Mouse (Mus musculus): Measurements from ENCODE around the gene Abcg5. TPM values are rescaled to one million over a fixed set of nuclear protein-coding genes. Genes with fewer than 3 reads are reported as not detected.

Abcg5 gene
- polyA plus RNA-seq, 1 experiment from 2014 or later, result 0.52 TPM

DNA sequence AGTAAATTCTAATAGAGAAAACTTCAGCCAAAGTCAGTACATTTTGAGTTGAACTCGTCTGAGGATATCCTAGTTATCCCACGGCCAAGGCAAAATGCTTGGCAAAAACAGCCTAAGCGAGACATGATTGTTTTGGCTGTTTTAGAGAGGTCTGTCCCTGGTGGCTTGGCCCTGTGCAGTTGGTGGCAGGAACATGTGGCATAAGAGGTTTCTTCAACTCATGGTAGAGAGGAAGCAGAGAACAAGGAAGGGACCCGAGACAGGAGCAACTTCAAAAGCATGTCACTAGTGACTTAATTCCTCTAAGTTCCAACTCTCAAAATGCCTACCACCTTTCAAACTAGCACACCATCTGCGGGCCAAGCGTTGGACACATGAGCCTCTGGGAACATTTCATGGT is 62.2 kb downstream of the Abcg5 start:
- 90% methylated on average over 6 of the region's 6 CpGs for WGBS
- H3K4me3 ChIP-seq (ENCODE audit: low read depth, low read length), result no peak overlapping the region
- H3K4me1 ChIP-seq (ENCODE audit: control insufficient read depth, insufficient read depth, low read length), result no peaks in the 10 kb centered on the region
- H3K27me3 ChIP-seq (ENCODE audit: control insufficient read depth, insufficient read depth, low read length), result no peaks in the 10 kb centered on the region
- DNase-seq (ENCODE audit: low spot score), result no peak
- H3K36me3 ChIP-seq (ENCODE audit: control insufficient read depth, insufficient read depth, low read length), result no peaks in the 10 kb centered on the region
- H3K9ac ChIP-seq (ENCODE audit: low read length), result no peak overlapping the region
- H3K9me3 ChIP-seq (ENCODE audit: control insufficient read depth, low read length), result no peaks in the 10 kb centered on the region
- no peak for ATAC-seq (ENCODE audit: insufficient read depth, low FRiP score, low TSS enrichment)
- no peak overlapping the region for H3K4me2 ChIP-seq (ENCODE audit: low read depth)
- H3K27ac ChIP-seq (ENCODE audit: low read depth, low read length), result no peak overlapping the region

DNA sequence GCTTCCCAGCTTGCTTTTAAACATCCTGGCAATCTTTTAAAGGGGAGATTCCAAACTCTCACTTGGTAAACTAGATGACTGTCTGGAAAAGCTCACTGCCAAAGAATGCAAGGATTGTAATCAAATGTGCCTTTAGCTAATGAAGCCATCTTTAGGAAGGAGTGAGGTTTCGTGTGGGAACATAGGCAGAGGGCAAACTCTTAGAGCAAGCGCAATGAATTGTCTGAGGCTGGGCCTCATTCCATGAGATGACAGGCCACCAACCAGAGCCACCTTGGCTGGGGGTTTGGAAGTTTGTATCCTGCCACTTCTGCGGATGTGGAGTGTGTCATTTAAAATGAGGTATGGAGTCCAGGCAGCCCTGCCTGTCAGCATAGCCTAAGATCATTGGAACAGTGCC is 62.7 kb downstream of the Abcg5 start:
- DNase-seq (ENCODE audit: low spot score) (no peak), ATAC-seq (ENCODE audit: insufficient read depth, low FRiP score, low TSS enrichment) (no peak)
- H3K4me3 ChIP-seq (ENCODE audit: low read depth, low read length), result no peak overlapping the region
- no peak overlapping the region for H3K27ac ChIP-seq (ENCODE audit: low read depth, low read length)
- H3K36me3 ChIP-seq (ENCODE audit: control insufficient read depth, insufficient read depth, low read length), result no peaks in the 10 kb centered on the region
- no peaks in the 10 kb centered on the region for H3K27me3 ChIP-seq (ENCODE audit: control insufficient read depth, insufficient read depth, low read length)
- no peaks in the 10 kb centered on the region for H3K9me3 ChIP-seq (ENCODE audit: control insufficient read depth, low read length)
- no peak overlapping the region for H3K4me2 ChIP-seq (ENCODE audit: low read depth)
- H3K4me1 ChIP-seq (ENCODE audit: control insufficient read depth, insufficient read depth, low read length), result no peaks in the 10 kb centered on the region
- WGBS, result 91% methylated on average over 3 of the region's 3 CpGs
- H3K9ac ChIP-seq (ENCODE audit: low read length), result no peak overlapping the region

DNA sequence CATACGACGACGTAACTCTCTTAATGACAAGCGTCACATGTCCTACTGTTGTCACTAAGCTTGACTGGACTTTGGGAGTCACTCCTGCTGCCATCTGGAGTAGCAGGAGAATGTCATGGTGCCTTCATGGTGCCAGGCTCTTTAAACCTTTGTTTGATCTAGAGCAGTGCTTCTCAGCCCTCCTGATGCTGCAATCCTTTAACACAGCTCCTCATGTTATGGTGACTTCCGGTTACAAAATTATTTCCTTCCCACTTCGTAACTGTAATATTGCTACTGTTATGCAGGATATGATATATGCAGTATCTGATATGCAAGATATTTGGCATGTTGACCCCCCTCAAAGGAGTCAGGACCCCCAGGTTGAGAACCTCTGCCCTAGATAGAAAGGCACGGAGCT is 63.7 kb downstream of the Abcg5 start:
- no peaks in the 10 kb centered on the region for H3K36me3 ChIP-seq (ENCODE audit: control insufficient read depth, insufficient read depth, low read length)
- H3K4me2 ChIP-seq (ENCODE audit: low read depth), result no peak overlapping the region
- H3K27me3 ChIP-seq (ENCODE audit: control insufficient read depth, insufficient read depth, low read length), result no peaks in the 10 kb centered on the region
- no peak overlapping the region for H3K27ac ChIP-seq (ENCODE audit: low read depth, low read length)
- WGBS, result 89% methylated on average over 7 of the region's 7 CpGs
- no peak overlapping the region for H3K9ac ChIP-seq (ENCODE audit: low read length)
- H3K9me3 ChIP-seq (ENCODE audit: control insufficient read depth, low read length), result no peaks in the 10 kb centered on the region
- H3K4me3 ChIP-seq (ENCODE audit: low read depth, low read length), result no peak overlapping the region
- no peak for ATAC-seq (ENCODE audit: insufficient read depth, low FRiP score, low TSS enrichment)
- DNase-seq (ENCODE audit: low spot score), result no peak
- H3K4me1 ChIP-seq (ENCODE audit: control insufficient read depth, insufficient read depth, low read length), result no peaks in the 10 kb centered on the region

- Histone ChIP-seq H3K9me3 (ENCODE audit: control insufficient read depth, low read length) (no peaks in the 10 kb centered on the region), H3K27me3 (ENCODE audit: control insufficient read depth, insufficient read depth, low read length) (no peaks in the 10 kb centered on the region), H3K4me2 (ENCODE audit: low read depth) (no peak overlapping the region), H3K4me3 (ENCODE audit: low read depth, low read length) (no peak overlapping the region), H3K36me3 (ENCODE audit: control insufficient read depth, insufficient read depth, low read length) (no peaks in the 10 kb centered on the region), H3K9ac (ENCODE audit: low read length) (no peak overlapping the region), H3K27ac (ENCODE audit: low read depth, low read length) (no peak overlapping the region), H3K4me1 (ENCODE audit: control insufficient read depth, insufficient read depth, low read length) (no peaks in the 10 kb centered on the region)
- DNase-seq (ENCODE audit: low spot score), result no peak
- ATAC-seq (ENCODE audit: insufficient read depth, low FRiP score, low TSS enrichment), result no peak
- 96% methylated on average over 6 of the region's 6 CpGs for WGBS
Measured at GRCm38 (mm10) chr17:84617953-84618352, 64.9 kb downstream of the Abcg5 start.

DNA sequence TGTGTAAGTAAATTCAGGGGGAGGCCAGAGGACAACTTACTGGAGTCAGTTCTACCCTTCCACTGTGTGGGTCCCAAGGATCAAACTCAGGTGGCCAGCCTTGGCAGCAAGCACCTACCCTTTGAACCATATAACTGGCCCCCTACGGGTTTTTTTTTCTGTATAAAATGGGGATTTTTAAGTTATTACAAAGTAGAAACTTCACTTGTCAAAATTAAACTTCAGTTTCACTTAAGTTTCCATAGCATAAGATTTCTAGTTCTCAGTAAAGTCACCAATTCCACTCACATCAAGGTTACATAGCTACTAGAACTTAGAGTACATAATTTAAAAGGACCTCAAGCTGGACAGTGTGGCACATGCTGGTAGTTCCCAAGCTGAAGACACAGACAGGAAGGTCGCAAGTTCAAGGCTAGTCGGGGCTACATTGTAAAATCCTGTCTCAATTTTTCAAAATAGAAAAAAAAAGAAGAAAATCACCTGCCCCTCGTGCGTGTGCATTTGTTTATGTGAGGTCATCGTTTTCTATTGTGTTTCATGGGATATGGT is 66.2 kb downstream of the Abcg5 start:
- Histone ChIP-seq H3K9ac (ENCODE audit: low read length) (no peak overlapping the region), H3K27me3 (ENCODE audit: control insufficient read depth, insufficient read depth, low read length) (no peaks in the 10 kb centered on the region), H3K4me1 (ENCODE audit: control insufficient read depth, insufficient read depth, low read length) (no peaks in the 10 kb centered on the region), H3K4me2 (ENCODE audit: low read depth) (no peak overlapping the region), H3K36me3 (ENCODE audit: control insufficient read depth, insufficient read depth, low read length) (no peaks in the 10 kb centered on the region), H3K27ac (ENCODE audit: low read depth, low read length) (no peak overlapping the region), H3K4me3 (ENCODE audit: low read depth, low read length) (no peak overlapping the region), H3K9me3 (ENCODE audit: control insufficient read depth, low read length) (no peaks in the 10 kb centered on the region)
- DNase-seq (ENCODE audit: low spot score) (no peak), ATAC-seq (ENCODE audit: insufficient read depth, low FRiP score, low TSS enrichment) (no peak)
- WGBS, result 90% methylated on average over 6 of the region's 6 CpGs

DNA sequence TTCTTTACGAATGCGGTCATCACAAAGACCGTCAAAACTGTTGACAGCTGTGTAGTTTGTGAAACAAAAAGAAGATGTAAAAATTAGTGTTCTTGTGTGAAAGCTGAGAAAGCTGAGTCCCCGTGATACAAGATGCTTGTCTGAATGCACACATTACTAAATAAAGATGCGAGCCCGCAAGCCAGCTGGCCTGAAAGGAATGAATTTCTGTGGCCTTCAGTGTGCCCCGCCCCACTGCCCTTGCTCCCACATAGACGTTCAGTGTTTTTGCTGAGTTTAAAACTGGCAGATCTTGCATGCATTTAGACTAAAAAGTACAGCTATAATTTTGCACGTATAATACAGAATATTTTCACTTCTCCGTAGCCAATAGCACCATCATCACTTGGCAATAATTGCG is 67.0 kb downstream of the Abcg5 start:
- DNase-seq (ENCODE audit: low spot score), result no peak
- WGBS, result 90% methylated on average over 11 of the region's 11 CpGs

DNA sequence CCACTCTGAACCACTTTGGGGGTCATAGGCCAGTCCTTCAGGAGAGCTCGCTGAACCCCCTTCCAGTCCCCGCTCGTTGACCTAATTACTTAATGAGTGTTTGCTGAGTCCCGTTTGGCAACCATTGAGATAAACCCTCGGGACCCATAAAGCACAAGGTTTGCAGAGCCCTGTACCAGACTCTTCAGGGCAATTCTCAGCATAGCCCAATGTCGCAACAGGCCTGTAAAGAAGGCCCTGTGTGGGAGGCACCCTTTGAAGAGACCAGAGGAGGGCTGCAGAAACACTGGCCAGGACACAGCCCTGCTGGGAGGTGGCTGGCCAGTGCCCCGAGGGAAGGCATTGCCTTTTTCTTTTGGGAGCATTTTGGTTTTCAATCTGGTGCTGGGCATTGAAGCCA is 70.8 kb downstream of the Abcg5 start:
- 48% methylated on average over 7 of the region's 7 CpGs for WGBS

More for the DNA sequence above, 67.0 kb downstream of the Abcg5 start:
- H3K36me3 ChIP-seq (ENCODE audit: control insufficient read depth, insufficient read depth, low read length), result no peaks in the 10 kb centered on the region
- no peak for ATAC-seq (ENCODE audit: insufficient read depth, low FRiP score, low TSS enrichment)
- no peak overlapping the region for H3K4me2 ChIP-seq (ENCODE audit: low read depth)
- no peak overlapping the region for H3K4me3 ChIP-seq (ENCODE audit: low read depth, low read length)
- H3K4me1 ChIP-seq (ENCODE audit: control insufficient read depth, insufficient read depth, low read length), result no peaks in the 10 kb centered on the region
- no peaks in the 10 kb centered on the region for H3K27me3 ChIP-seq (ENCODE audit: control insufficient read depth, insufficient read depth, low read length)
- H3K9ac ChIP-seq (ENCODE audit: low read length), result no peak overlapping the region
- H3K27ac ChIP-seq (ENCODE audit: low read depth, low read length), result no peak overlapping the region
- H3K9me3 ChIP-seq (ENCODE audit: control insufficient read depth, low read length), result no peaks in the 10 kb centered on the region

DNA sequence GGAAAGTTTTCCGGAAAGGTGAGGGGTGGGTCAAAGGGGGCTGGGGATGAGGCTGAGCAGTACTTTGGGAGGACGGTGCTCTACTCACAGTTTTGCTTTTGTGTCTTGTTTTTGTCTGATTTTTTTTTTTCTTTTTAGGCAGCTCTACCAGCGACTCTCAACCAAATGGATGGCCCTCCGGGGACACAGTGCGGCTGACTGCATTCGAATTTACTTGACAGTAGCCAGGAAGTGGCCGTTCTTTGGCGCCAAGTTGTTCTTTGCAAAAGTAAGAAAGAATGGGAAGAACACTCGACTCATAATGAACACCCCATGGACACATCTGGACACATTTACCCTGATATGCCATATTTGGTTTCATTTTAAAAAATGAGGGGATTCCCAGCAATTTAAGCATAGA is 71.3 kb downstream of the Abcg5 start:
- 68% methylated on average over 9 of the region's 9 CpGs for WGBS
- Histone ChIP-seq H3K27ac (ENCODE audit: low read depth, low read length) (no peak overlapping the region), H3K4me1 (ENCODE audit: control insufficient read depth, insufficient read depth, low read length) (no peaks in the 10 kb centered on the region), H3K36me3 (ENCODE audit: control insufficient read depth, insufficient read depth, low read length) (peaks cover 2% of the 10 kb centered on the region; the same call in 1 of the 2 replicates), H3K4me3 (ENCODE audit: low read depth, low read length) (no peak overlapping the region), H3K4me2 (ENCODE audit: low read depth) (no peak overlapping the region), H3K27me3 (ENCODE audit: control insufficient read depth, insufficient read depth, low read length) (no peaks in the 10 kb centered on the region), H3K9me3 (ENCODE audit: control insufficient read depth, low read length) (no peaks in the 10 kb centered on the region), H3K9ac (ENCODE audit: low read length) (no peak overlapping the region)
- no peak for DNase-seq (ENCODE audit: low spot score)
- no peak for ATAC-seq (ENCODE audit: insufficient read depth, low FRiP score, low TSS enrichment)

More for the DNA sequence above, 70.8 kb downstream of the Abcg5 start:
- H3K4me3 ChIP-seq (ENCODE audit: low read depth, low read length), result no peak overlapping the region
- no peak overlapping the region for H3K27ac ChIP-seq (ENCODE audit: low read depth, low read length)
- DNase-seq (ENCODE audit: low spot score), result no peak
- H3K27me3 ChIP-seq (ENCODE audit: control insufficient read depth, insufficient read depth, low read length), result no peaks in the 10 kb centered on the region
- peaks cover under 1% of the 10 kb centered on the region; the same call in 1 of the 2 replicates for H3K36me3 ChIP-seq (ENCODE audit: control insufficient read depth, insufficient read depth, low read length)
- no peak overlapping the region for H3K9ac ChIP-seq (ENCODE audit: low read length)
- no peak overlapping the region for H3K4me2 ChIP-seq (ENCODE audit: low read depth)
- no peak for ATAC-seq (ENCODE audit: insufficient read depth, low FRiP score, low TSS enrichment)
- H3K9me3 ChIP-seq (ENCODE audit: control insufficient read depth, low read length), result no peaks in the 10 kb centered on the region
- H3K4me1 ChIP-seq (ENCODE audit: control insufficient read depth, insufficient read depth, low read length), result no peaks in the 10 kb centered on the region

- H3K9ac ChIP-seq (ENCODE audit: low read length), result no peak overlapping the region
- no peak overlapping the region for H3K27ac ChIP-seq (ENCODE audit: low read depth, low read length)
- ATAC-seq (ENCODE audit: insufficient read depth, low FRiP score, low TSS enrichment), result no peak
- no peak overlapping the region for H3K4me3 ChIP-seq (ENCODE audit: low read depth, low read length)
- H3K27me3 ChIP-seq (ENCODE audit: control insufficient read depth, insufficient read depth, low read length), result no peaks in the 10 kb centered on the region
- no peak overlapping the region for H3K4me2 ChIP-seq (ENCODE audit: low read depth)
- H3K36me3 ChIP-seq (ENCODE audit: control insufficient read depth, insufficient read depth, low read length), result peaks cover 2% of the 10 kb centered on the region; the same call in 1 of the 2 replicates
- no peak for DNase-seq (ENCODE audit: low spot score)
- no peaks in the 10 kb centered on the region for H3K9me3 ChIP-seq (ENCODE audit: control insufficient read depth, low read length)
- WGBS, result 80% methylated on average over 4 of the region's 4 CpGs
- no peaks in the 10 kb centered on the region for H3K4me1 ChIP-seq (ENCODE audit: control insufficient read depth, insufficient read depth, low read length)
Measured at GRCm38 (mm10) chr17:84608606-84609005, 74.2 kb downstream of the Abcg5 start.
